ENCODE assay signal across 8 mouse cellular contexts in the genomic region with DNA sequence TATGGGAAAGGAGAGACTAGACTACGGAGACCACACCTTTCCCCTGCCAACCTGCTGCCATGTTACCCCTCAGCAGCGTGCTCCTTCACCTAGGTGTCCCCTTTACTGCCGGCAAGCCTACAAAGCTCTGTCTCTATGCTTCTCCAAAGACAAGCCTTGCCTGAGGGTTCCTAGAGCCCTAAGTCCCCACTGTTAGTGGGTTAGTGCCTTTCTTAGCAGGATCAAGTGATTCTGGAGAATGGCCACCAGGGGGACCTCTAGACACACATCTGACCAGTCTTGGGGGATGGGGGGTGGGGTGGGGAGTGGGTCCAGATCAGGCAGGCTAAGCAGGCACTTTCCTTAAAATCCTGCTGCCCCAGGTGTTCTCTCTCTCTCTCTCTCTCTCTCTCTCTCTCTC. TPM values are rescaled to one million over a fixed set of nuclear protein-coding genes. Genes with fewer than 3 reads are reported as not detected.
DNase-seq lines count a peak whose midpoint lies in the region; ATAC-seq lines count a peak whose summit lies in the region.

No protein-coding gene starts in this region.

- peaks cover 12% of the 10 kb centered on the region for H3K4me1 ChIP-seq in kidney, embryonic 15.5 days
- H3K4me1 ChIP-seq in midbrain, embryonic 11.5 days (ENCODE audit: control insufficient read depth, insufficient read depth, low read length), result no peaks in the 10 kb centered on the region

- no peaks in the 10 kb centered on the region for H3K9me3 ChIP-seq in kidney, embryonic 15.5 days (replicated peaks)
- H3K9me3 ChIP-seq in midbrain, embryonic 11.5 days (ENCODE audit: control insufficient read depth, low read length), result no peaks in the 10 kb centered on the region

- DNase-seq in adrenal gland, adult (ENCODE audit: inconsistent age in 2 of 2, low spot score in 1 of 2), result peak; percentile 43 to 72
- DNase-seq in adrenal gland, adult 8-10 months, result no peak
- peak; percentile 24 to 53 for DNase-seq in spleen, postnatal 36 days (ENCODE audit: low spot score in 2 of 2)
- no peak for DNase-seq in spleen, postnatal 4 days (ENCODE audit: low spot score in 2 of 2)
- DNase-seq in embryo, embryonic 11.5 days (ENCODE audit: low read depth, low spot score), result peak; percentile 62
- DNase-seq in midbrain, embryonic 11.5 days (ENCODE audit: low spot score, missing footprints), result peak; percentile 89
- no peak for DNase-seq in yolk sac, embryonic 10.5 days (ENCODE audit: low spot score)

- no peak overlapping the region for H3K9ac ChIP-seq in kidney, embryonic 15.5 days
- H3K9ac ChIP-seq in midbrain, embryonic 11.5 days (ENCODE audit: low read length), result no peak overlapping the region

- H3K4me2 ChIP-seq in kidney, embryonic 15.5 days, result no peak overlapping the region
- H3K4me2 ChIP-seq in midbrain, embryonic 11.5 days, result no peak overlapping the region

- H3K4me3 ChIP-seq in kidney, embryonic 15.5 days (replicated peaks), result no peak overlapping the region
- H3K4me3 ChIP-seq in midbrain, embryonic 11.5 days (ENCODE audit: low read depth, low read length), result no peak overlapping the region

- peaks cover 25% of the 10 kb centered on the region for H3K27me3 ChIP-seq in kidney, embryonic 15.5 days
- H3K27me3 ChIP-seq in midbrain, embryonic 11.5 days (ENCODE audit: control insufficient read depth, insufficient read depth, low read length), result peaks cover 8% of the 10 kb centered on the region; the same call in 1 of the 2 replicates

- peak; percentile 40; the same call in 1 of the 2 replicates for ATAC-seq in kidney, embryonic 15.5 days (replicated peaks; ENCODE audit: low FRiP score)
- ATAC-seq in midbrain, embryonic 11.5 days (ENCODE audit: low FRiP score), result peak; percentile 62

- no peaks in the 10 kb centered on the region for H3K36me3 ChIP-seq in kidney, embryonic 15.5 days
- H3K36me3 ChIP-seq in midbrain, embryonic 11.5 days (ENCODE audit: control insufficient read depth, insufficient read depth, low read length), result no peaks in the 10 kb centered on the region

- H3K27ac ChIP-seq in kidney, embryonic 15.5 days, result no peak overlapping the region
- H3K27ac ChIP-seq in midbrain, embryonic 11.5 days (ENCODE audit: low read depth, low read length), result no peak overlapping the region

- 24% methylated on average over 3 of the region's 3 CpGs for WGBS in kidney, embryonic 15.5 days
- WGBS in midbrain, embryonic 11.5 days, result 13% methylated on average over 3 of the region's 3 CpGs

RNA-seq across cellular contexts. Expression of a gene that starts 1.2 kb away (rescaled TPM):
- total RNA-seq in adrenal gland, adult 8-10 months (2022), result under 1 TPM in 1 of 4 experiments, not detected in 3; 0.13 TPM
- 0.08 and 0.18 TPM in 2 replicates for polyA plus RNA-seq in kidney, embryonic 15.5 days (2015; fragmentation: Nextera tagmentation; extraction: Ambion mirVana)
- not detected in 2 replicates for polyA plus RNA-seq in midbrain, embryonic 11.5 days (2014; fragmentation: Nextera tagmentation; extraction: Ambion mirVana)

RNA-seq across cellular contexts. Expression of a gene that starts 6.6 kb away (rescaled TPM):
- total RNA-seq in adrenal gland, adult 8-10 months (2022), result 10 to 100 TPM; 48.9 to 73.0 (median 57.5) TPM
- polyA plus RNA-seq in kidney, embryonic 15.5 days (2015; fragmentation: Nextera tagmentation; extraction: Ambion mirVana), result 11.0 and 11.1 TPM in 2 replicates
- 5.2 and 5.4 TPM in 2 replicates for polyA plus RNA-seq in midbrain, embryonic 11.5 days (2014; fragmentation: Nextera tagmentation; extraction: Ambion mirVana)

RNA-seq across cellular contexts. Expression of a gene that starts 22.7 kb away (rescaled TPM):
- 100 to 1,000 TPM; 148 to 171 (median 163) TPM for total RNA-seq in adrenal gland, adult 8-10 months (2022)
- 41.3 and 52.5 TPM in 2 replicates for polyA plus RNA-seq in kidney, embryonic 15.5 days (2015; fragmentation: Nextera tagmentation; extraction: Ambion mirVana)
- polyA plus RNA-seq in midbrain, embryonic 11.5 days (2014; fragmentation: Nextera tagmentation; extraction: Ambion mirVana), result 101 and 106 TPM in 2 replicates

RNA-seq across cellular contexts. Expression of a gene that starts 26.2 kb away (rescaled TPM):
- 1 to 10 TPM; 3.1 to 9.7 (median 5.1) TPM for total RNA-seq in adrenal gland, adult 8-10 months (2022)
- polyA plus RNA-seq in kidney, embryonic 15.5 days (2015; fragmentation: Nextera tagmentation; extraction: Ambion mirVana), result 4.5 and 4.6 TPM in 2 replicates
- polyA plus RNA-seq in midbrain, embryonic 11.5 days (2014; fragmentation: Nextera tagmentation; extraction: Ambion mirVana), result 0.12 and 0.23 TPM in 2 replicates

RNA-seq across cellular contexts. Expression of a gene that starts 34.7 kb away (rescaled TPM):
- not detected for total RNA-seq in adrenal gland, adult 8-10 months (2022)
- polyA plus RNA-seq in kidney, embryonic 15.5 days (2015; fragmentation: Nextera tagmentation; extraction: Ambion mirVana), result 3.6 and 3.9 TPM in 2 replicates
- 0.18 and 0.25 TPM in 2 replicates for polyA plus RNA-seq in midbrain, embryonic 11.5 days (2014; fragmentation: Nextera tagmentation; extraction: Ambion mirVana)

Comparison
In these comparisons a context has a peak if more than half of its experiments do, and no peak if none do; other contexts are left out.
1. DNase-seq: peak in adrenal gland, adult (2 of 2), spleen, postnatal 36 days (2 of 2), embryo, embryonic 11.5 days (single experiment) and midbrain, embryonic 11.5 days (single experiment); none in adrenal gland, adult 8-10 months (single experiment), spleen, postnatal 4 days (0 of 2) and yolk sac, embryonic 10.5 days (single experiment).